Mouse (Mus musculus): Measurements from ENCODE around the gene Dnm3.

- no peak for TF ChIP-seq CTCF (IDR thresholded peaks at IDR 0.05; ENCODE audit: control insufficient read depth, insufficient read depth, low read length)
- TF ChIP-seq POLR2A (IDR thresholded peaks at IDR 0.05; ENCODE audit: borderline replicate concordance, control insufficient read depth, low read depth, low read length) = no peak
Observed at GRCm38 (mm10) chr1:162072917-162073578, 404.8 kb downstream of the Dnm3 start.
